Mouse (Mus musculus) adrenal gland, postnatal 36 days (tissue): ENCODE results near the gene Lrmda. TPM values are rescaled to one million over a fixed set of nuclear protein-coding genes. Genes with fewer than 3 reads are reported as not detected.
"Not testable (repeated sequence)": the region's sequence is repeated elsewhere in the genome, so short reads cannot be mapped to it uniquely, and the experiment has no call there.

Experiments
- DNase-seq, 2 experiments: peaks; one replicate each; pipeline ENCODE4 v3.0.0; 2021; ENCODE audit warnings: mixed read lengths in 1 of 2
- total RNA-seq, 2 experiments: library from RNA; stranded (reverse); gene quantifications; 2 replicates each; pipeline ENCODE4 v1.2.3; 2021

Gene Lrmda
- total RNA-seq, 2 experiments from 2014 or later: 5.2 to 7.2 TPM

GRCm38 (mm10) chr14:22587285-22587957 is 567.9 kb downstream of the Lrmda start:
- no peak for DNase-seq

- no peak for DNase-seq
Observed at GRCm38 (mm10) chr14:22587958-22588296, 568.4 kb downstream of the Lrmda start.

- DNase-seq: not testable (repeated sequence)
Observed at GRCm38 (mm10) chr14:22588394-22588793, 568.9 kb downstream of the Lrmda start.

- no peak for DNase-seq
Observed at GRCm38 (mm10) chr14:22589503-22590215, 570.1 kb downstream of the Lrmda start.

GRCm38 (mm10) chr14:22591186-22591585 is 571.7 kb downstream of the Lrmda start:
- DNase-seq: no peak

- DNase-seq: no peak
Observed at GRCm38 (mm10) chr14:22597508-22597907, 578.0 kb downstream of the Lrmda start.

- no peak for DNase-seq
Observed at GRCm38 (mm10) chr14:22598638-22599037, 579.1 kb downstream of the Lrmda start.

GRCm38 (mm10) chr14:22600166-22600565 is 580.7 kb downstream of the Lrmda start:
- no peak for DNase-seq

- no peak for DNase-seq
Observed at GRCm38 (mm10) chr14:22602308-22602707, 582.8 kb downstream of the Lrmda start.

GRCm38 (mm10) chr14:22608599-22608998 is 589.1 kb downstream of the Lrmda start:
- DNase-seq: no peak

GRCm38 (mm10) chr14:22609261-22610245 is 590.0 kb downstream of the Lrmda start:
- DNase-seq: no peak

GRCm38 (mm10) chr14:22611011-22611410 is 591.5 kb downstream of the Lrmda start:
- DNase-seq: no peak

GRCm38 (mm10) chr14:22620191-22620590 is 600.7 kb downstream of the Lrmda start:
- DNase-seq: peak; percentile 25 to 31

GRCm38 (mm10) chr14:22621941-22622340 is 602.4 kb downstream of the Lrmda start:
- DNase-seq: peak; percentile 6 to 37

GRCm38 (mm10) chr14:22627105-22627829 is 607.8 kb downstream of the Lrmda start:
- no peak for DNase-seq

- no peak for DNase-seq
Observed at GRCm38 (mm10) chr14:22630361-22630867, 610.9 kb downstream of the Lrmda start.

GRCm38 (mm10) chr14:22633612-22634011 is 614.1 kb downstream of the Lrmda start:
- no peak for DNase-seq

- no peak for DNase-seq
Observed at GRCm38 (mm10) chr14:22643494-22643893, 624.0 kb downstream of the Lrmda start.

GRCm38 (mm10) chr14:22647879-22648611 is 628.5 kb downstream of the Lrmda start:
- DNase-seq: peak in 1 of 2 experiments; percentile 3

GRCm38 (mm10) chr14:22649411-22649911 is 629.9 kb downstream of the Lrmda start:
- DNase-seq: no peak
